In genomic region chr11:120216540-120217324, GRCm38 (mm10) we compare ENCODE assay signal across 8 mouse cellular contexts. TPM values are rescaled to one million over a fixed set of nuclear protein-coding genes. Genes with fewer than 3 reads are reported as not detected.
DNase-seq lines count a peak whose midpoint lies in the region; ATAC-seq lines count a peak whose summit lies in the region.

No protein-coding gene starts in this region.

- WGBS in midbrain, embryonic 12.5 days = under 1% methylated on average over 11 of the region's 11 CpGs

- ATAC-seq in midbrain, embryonic 12.5 days (ENCODE audit: low FRiP score, low read depth) = peak; percentile 93

- peak; percentile 66 to 69 for DNase-seq in cerebellum, postnatal 10 days
- DNase-seq in cerebellum, postnatal 36 days = no peak
- peak; percentile 85 for DNase-seq in forelimb bud, embryonic 11.5 days (ENCODE audit: low read depth, low spot score)
- DNase-seq in kidney, postnatal 14 days = peak; percentile 58
- no peak for DNase-seq in adrenal gland, postnatal 25 days
- DNase-seq in thymus, postnatal 4 days = no peak
- DNase-seq in cerebellum, adult 8-10 months = no peak

- peak overlapping the region; percentile 49 for H3K9ac ChIP-seq in midbrain, embryonic 12.5 days (replicated peaks)

- peaks cover 8% of the 10 kb centered on the region; the same call in 1 of the 2 replicates for H3K9me3 ChIP-seq in midbrain, embryonic 12.5 days

- H3K4me2 ChIP-seq in midbrain, embryonic 12.5 days (replicated peaks) = peak overlapping the region; percentile 32

- H3K36me3 ChIP-seq in midbrain, embryonic 12.5 days = no peaks in the 10 kb centered on the region

- no peaks in the 10 kb centered on the region for H3K27me3 ChIP-seq in midbrain, embryonic 12.5 days

- H3K4me1 ChIP-seq in midbrain, embryonic 12.5 days = peaks cover 46% of the 10 kb centered on the region

- peak overlapping the region; percentile 99 for H3K27ac ChIP-seq in midbrain, embryonic 12.5 days (replicated peaks)

- H3K4me3 ChIP-seq in midbrain, embryonic 12.5 days = peak overlapping the region; percentile 9; the same call in 1 of the 2 replicates

RNA-seq across cellular contexts. Expression of gene Bahcc1, which starts 16.0 kb away (rescaled TPM):
- polyA plus RNA-seq in midbrain, embryonic 12.5 days (2016; fragmentation: Nextera tagmentation; extraction: Ambion mirVana) = 25.1 and 26.1 TPM in 2 replicates
- total RNA-seq in adrenal gland, postnatal 25 days (2021) = 23.8 and 25.8 TPM in 2 replicates

Comparison
In these comparisons a context has a peak if more than half of its experiments do, and no peak if none do; other contexts are left out.
1. DNase-seq: peak in cerebellum, postnatal 10 days (2 of 2), forelimb bud, embryonic 11.5 days (single experiment) and kidney, postnatal 14 days (single experiment); none in cerebellum, postnatal 36 days (0 of 2), adrenal gland, postnatal 25 days (single experiment), thymus, postnatal 4 days (single experiment) and cerebellum, adult 8-10 months (single experiment).